Mouse (Mus musculus) thymus, adult 18-20 months (tissue): Measurements from ENCODE around the gene Mical1.

Experiments used
- DNase-seq, 2 experiments: peaks; one replicate each; pipeline ENCODE4 v3.0.0; 2022; ENCODE audit warnings: mixed read lengths in 2 of 2

Gene Mical1

DNA sequence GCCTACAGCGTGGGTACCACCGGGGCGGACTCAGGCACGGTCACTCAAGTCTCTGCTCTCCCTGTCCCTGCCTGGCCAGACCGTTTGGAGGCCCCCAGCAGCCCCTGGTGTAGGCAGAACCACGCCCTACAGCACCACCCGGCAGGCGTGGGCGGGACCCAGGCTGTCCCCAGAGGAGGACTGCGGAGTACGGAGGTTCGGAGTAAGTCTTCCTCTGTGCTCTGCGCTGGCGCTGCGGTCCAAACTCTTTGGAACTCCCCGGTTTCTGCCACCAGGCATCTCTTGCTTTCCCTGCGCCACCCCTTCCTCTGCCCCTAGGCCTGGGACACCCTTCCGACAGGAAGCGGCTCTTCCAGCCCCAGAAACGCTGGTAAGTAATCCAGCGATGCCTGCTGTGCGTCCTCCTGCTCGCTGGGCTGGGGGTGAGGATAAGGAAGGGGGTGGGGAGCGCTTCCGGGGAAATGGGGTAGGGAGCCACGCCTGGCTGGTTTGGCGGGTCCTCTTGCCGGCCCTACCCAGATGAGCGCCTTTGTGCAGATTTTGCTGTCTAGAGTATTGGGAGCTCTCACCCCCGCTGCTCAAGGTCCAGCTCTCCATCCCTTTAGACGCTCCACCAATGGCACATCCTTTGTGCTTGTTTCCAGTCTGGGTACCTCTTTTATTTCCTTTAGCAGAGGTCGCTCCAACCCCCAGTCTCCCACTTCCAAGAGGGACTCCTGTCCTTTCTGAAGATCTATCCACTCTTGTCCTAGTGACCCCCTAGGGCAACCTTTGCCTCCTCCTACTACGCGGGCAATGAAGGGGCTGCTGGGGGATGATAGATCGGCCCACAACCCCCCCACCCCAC, at the start of gene Mical1:
TSS of gene Mical1 (plus strand) at position 144 of the 847 bp plus-strand sequence.
- peak; percentile 60 to 65 for DNase-seq

DNA sequence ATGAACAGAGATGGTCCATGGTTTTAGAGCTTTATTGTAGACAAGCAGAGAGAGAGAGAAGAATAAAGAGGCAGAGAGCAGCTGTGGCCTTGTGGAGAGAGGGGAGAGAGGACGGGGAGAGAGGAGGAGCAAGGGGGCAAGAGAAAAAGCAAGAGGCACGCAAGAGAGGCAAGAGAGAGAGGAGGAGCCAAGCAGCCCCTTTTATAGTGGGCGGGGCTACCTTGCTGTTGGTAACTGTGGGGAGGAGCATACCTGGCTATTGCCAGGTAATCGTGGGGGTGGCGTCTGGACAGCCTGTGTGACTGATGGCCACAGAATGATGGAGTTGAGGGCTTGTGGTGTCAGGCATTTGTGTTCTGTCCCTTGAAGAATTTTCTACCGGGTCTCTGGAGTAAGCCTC, 49.7 kb upstream of the Mical1 start:
- DNase-seq = no peak

DNA sequence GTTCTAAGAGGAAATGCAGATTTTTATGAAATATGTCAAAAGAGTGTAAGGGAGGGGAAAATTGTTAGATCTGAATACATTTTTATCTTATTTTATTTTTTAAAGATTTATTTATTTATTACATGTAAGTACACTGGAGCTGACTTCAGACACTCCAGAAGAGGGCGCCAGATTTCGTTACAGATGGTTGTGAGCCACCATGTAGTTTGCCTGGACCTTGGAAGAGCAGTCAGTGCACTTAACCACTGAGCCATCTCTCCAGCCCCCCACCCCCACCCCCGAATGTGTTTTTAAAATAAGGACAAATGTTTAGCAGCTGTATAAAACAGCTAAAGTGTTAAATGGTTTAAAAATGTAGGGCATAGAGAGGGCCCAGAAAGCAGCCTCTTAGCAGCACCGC, 41.5 kb upstream of the Mical1 start:
- peak; percentile 26 to 32 for DNase-seq

DNA sequence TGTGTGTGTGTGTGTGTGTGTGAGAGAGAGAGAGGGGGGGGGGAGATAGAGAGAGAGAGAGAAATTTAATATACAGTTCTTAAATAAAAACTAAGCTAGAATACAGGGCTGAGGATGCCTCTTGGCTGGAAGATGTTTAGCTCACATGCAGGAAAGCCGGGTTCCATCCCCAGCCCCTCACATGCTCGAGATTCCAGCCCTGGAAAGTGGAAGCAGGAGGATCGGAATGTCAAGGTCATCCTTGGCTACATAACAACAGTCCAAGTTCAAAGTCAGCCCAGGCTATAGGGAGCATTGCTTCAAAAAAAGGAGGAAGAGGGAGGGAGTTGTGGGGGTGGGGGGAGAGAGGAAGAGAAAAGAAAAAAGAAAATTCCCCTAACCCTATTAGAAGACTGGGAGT, 41.0 kb upstream of the Mical1 start:
- DNase-seq = no peak

DNA sequence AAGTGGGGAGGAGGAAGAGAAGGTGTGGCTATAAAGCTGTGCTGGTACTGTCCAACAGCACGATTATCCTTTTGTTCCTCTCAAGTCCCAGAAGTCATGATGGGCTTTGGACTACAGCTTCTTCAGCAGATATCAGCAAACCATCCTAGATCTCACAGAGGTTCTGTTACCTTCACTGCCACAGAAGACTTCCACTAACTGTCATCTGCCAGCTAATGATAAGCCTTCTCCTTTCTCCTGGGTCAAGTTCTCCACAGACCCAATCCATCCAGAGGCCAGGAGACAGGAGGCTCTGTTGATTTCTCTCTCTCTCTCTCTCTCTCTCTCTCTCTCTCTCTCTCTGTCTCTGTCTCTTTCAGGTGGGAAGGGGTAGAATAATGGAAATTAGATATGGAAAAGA, 27.9 kb upstream of the Mical1 start:
- DNase-seq = no peak

DNA sequence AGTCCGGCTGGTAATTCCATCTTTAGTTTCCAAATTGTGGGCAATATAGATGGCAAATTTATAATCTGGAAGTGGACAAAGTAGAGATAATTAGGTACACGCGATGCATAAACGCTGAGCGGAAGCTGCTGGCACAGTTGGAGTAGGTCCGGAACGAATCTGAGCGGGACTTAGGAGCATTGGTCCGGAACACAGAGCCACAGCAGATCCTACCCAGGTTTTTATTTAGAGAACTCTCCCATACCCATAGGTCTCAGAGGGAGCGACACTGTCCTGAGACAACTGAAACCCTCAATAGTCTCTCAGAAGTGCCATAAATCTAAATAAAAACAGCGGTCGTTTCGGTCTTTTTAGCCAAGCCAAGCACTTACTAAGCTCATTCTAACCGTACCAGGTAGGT, 26.4 kb upstream of the Mical1 start:
- peak in 1 of 2 experiments; percentile 14 for DNase-seq

DNA sequence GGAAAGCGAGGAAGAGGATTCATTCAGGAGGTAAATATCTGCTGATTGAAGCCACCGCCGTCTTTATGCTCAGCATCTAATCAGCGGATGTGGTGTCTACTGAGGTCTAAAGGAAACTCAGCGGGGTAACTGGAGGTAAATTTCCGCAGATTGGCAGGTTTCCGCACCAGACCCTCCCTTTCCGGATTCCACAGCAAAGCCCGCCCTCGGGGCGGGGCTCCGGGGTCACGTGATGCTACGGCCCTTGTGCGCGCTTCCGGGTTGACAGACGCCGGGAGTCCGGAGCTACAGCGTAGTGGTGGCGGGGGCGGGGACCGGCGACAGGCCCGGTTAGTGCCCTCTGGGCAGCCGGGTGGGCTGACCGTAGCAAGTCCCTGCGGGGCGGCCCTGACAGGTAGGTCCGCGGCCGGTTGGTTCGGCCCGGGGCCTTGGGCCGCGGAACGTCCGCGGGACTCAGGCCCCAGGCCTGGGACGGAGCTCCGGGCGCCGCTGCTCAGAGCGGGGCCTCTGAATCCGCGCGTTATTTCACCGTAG, 25.9 kb upstream of the Mical1 start, which contains the start of gene Zbtb24:
TSS of gene Zbtb24 (plus strand) at position 247 of the 534 bp plus-strand sequence.
- peak; percentile 89 to 94 for DNase-seq

DNA sequence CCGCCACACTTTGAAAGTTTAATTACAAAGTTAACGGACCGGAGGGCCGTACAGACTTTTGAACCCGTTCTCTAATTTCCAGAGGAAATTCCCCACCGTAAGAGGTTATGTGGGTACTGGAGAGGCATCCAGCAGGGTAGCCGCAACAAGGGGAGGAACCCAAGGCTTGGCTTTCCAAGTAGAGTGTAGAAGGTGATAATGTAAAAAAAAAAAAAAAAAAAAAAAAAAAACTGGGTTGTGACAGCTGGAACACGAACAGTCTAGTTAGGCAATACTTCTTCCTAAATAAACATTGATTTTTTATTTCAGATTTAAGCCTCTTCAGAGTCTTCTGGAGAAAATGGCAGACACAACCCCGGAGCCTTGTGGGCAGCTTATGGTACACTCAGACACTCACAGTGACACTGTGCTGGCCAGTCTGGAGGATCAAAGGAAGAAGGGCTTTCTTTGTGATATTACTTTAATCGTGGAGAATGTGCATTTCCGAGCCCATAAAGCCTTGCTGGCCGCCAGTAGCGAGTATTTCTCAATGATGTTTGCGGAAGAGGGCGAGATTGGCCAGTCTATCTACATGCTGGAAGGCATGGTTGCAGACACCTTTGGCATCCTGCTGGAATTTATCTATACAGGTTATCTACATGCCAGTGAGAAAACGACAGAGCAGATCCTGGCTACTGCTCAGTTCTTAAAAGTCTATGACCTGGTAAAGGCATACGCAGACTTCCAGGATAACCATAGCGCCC, 25.2 kb upstream of the Mical1 start:
- DNase-seq = no peak

DNA sequence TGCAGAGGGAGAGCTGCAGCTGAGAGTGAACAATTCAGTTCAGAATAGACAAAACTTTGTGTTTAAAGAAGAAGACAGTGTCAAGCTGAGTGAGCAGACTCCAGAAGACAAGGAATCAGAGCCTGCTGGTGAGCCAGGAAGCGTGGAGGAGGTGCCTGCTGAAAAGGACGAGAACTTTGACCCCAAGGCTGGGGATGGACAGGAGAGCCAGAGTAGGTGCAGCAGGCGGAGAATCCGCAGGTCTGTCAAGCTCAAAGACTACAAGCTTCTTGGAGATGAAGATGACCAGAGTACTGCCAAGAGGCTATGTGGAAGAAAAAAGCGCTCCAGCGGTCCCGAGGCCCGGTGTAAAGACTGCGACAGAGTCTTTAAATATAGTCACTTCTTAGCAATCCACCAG, 24.5 kb upstream of the Mical1 start:
- DNase-seq = no peak

DNA sequence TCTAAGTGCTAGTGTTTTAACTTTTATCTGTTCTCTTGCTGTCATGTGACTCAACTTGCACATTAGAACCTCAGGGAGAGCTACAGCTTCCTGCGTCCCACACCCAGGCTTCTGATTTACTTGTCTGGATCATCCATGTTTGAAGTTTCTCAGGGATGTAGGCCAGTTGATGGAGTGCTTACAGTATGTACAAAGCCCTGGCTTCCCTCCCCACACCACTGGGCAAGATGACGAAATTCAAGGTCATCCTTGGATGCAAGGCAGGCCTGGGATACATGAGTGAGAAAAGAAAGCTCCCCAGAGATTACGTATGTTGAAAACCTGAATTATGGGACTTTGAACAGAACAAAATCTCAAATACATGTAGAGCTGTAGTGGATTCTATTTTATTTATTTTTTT, 23.3 kb upstream of the Mical1 start:
- no peak for DNase-seq

DNA sequence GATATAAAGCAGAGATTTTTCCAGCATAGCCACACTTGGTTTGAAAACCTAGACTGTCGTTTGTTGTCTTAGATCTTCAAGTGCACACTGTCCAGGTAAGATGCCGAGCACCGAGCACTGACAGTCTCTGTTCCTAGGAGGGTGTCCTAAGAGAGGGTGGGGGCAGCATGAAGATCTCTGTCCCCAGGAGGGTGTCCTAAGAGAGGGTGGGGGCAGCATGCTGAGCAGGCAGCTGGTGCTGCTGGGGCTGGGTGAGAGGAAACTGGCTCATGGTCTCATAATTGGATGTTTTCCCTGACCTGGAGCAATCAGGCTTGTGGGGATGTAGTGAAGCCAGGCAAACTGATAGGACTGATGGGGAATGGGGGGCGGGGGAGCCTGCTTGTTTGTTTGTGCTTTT, 16.1 kb upstream of the Mical1 start:
- DNase-seq = no peak

DNA sequence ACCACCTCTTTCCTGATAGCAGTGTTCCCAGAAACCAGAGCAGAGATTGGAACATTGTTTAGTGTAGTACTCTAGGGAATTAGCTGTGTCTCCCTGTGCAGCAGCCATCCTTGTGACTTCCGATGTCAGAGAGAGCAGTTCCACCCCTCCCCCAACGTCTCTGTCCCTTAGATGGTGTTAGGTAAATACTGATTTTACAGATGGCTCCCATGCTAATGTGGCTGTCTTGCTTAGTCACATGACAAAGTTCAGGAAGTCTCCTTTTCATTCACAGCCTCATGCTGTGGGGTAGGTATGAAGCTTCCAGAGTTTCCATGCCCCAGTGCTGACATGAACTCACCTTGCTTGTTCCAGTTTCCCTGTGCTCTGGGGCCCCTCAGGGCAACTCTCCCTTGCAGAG, 15.6 kb upstream of the Mical1 start:
- no peak for DNase-seq

DNA sequence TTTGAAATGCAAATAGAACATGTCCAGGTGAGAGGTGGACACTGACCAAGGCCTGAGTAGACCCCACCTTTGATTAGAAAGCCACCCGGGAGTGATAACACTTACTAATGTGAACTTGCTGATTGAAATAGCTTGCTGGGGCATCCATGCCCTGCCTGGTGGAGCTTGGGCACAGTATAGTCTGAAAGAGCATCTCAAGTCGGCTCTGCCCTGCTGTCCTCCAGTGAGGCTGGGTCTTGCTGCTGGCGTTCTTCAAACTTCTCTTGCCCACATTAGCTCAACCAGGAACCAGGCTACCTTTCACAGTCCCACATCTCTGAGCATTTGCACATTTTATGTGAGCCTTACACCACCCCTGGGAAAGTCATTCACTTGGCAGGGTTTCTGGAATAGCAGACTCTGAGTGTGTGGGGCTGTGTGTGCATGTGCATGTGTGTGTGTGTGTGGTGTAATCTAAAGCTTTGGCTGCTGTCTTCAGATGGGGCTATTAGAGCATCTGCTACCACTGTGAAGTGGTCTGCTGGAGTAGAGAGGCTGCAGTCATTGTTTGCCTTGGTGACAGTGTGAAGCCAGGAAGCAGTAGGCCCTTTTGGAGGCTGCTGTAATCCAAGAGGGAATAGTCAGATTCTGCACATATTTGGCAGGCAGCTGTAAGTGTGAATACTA, 14.9 kb upstream of the Mical1 start:
- no peak for DNase-seq

DNA sequence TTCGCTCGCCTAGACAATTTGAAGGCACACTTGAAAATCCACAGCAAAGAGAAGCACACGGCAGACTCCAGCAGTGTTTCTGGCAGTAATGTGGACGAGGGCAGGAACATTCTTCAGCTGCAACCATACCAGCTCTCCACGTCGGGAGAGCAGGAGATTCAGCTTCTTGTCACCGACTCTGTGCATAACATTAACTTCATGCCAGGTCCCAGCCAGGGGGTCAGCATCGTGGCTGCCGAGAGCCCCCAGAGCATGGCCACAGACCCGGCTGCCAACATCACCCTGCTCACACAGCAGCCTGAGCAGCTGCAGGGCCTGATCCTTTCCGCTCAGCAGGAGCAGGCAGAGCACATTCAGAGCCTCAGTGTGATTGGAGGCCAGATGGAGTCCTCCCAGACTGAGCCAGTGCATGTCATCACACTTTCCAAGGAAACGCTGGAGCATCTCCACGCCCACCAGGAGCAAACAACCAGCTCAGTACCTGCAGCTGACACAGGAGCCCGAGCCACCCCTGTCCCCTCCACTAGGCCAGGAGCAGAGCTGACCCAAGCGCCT, 11.6 kb upstream of the Mical1 start:
- no peak for DNase-seq

DNA sequence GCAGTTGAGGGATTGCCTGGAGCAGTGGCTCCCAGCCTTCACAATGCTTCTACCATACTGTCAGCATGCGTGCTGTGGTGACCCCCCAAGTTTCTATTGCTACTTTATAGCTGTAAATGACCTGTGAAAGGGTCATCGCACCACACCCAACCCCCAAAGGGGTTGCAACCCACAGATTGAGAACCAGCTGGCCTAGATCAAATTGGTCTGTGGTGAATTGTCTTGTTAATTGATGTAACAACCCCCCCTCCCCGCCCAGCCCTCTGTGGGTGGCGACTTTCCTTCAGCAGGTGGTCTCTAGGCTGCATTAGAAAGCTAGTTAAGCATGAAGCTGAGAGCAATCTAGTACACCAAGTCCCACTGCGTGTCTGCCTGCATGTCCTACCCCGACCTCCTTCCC, 8.8 kb upstream of the Mical1 start:
- DNase-seq = no peak

DNA sequence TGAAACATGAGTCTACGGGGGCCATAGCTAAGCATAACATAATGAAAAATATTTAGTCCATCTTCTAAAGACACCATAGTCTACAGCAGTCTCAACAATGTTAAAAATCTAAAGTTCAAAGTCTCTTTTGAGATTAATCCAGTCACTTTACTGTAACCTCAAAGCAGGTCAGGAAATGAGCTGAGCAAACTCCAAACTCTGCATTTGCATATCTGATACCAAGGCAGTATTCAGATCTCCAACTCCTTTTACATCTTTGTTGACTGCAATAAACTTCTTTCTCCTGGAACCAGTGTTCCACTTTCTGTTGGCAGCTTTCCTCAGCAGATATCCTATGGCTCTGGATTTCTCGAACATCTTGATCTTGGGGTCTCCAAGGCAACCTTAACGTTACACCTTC, 5.4 kb upstream of the Mical1 start:
- no peak for DNase-seq

DNA sequence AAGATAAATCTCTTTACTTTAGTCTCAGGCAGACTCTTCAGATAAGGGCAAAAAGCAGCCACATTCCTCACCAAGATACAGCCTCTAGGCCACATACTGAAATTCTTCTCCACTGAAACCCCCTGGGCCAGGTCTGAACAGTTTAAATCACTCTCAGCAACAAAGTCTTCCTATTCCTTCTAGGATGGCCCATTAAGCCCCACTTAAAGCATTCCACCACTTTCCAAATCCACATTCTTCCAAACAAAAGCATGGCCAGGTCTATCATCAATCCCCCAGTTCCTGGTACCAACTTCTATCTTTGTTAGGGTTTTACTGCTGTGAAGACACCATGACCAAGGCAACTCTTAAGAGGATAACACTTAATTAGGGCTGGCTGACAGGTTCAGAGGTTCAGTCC, 3.6 kb upstream of the Mical1 start:
- DNase-seq = no peak

DNA sequence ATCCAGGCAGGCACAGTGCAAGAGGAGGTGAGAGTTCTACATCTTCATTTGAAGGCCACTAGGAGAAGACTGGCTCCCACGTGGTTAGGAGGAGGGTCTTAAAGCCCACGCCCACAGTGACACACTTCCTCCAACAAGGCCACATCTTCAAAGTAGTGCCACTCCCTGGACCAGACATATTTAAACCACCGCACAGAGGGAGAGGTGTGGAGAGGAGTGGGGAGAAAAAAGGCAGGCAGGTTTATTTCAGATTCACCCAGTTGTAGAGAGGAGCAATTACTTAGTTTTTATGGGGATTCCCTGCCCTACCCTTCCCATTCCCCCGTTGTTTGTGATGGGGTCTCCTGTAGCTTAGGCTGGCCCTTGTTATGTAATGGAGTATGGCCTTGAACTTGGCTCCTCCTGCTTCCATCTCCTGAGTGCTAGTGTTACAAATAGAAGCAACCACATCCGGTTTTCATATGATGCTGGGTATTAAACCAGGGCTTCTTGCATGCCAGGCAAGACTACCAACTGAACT, 3.1 kb upstream of the Mical1 start:
- DNase-seq = no peak

DNA sequence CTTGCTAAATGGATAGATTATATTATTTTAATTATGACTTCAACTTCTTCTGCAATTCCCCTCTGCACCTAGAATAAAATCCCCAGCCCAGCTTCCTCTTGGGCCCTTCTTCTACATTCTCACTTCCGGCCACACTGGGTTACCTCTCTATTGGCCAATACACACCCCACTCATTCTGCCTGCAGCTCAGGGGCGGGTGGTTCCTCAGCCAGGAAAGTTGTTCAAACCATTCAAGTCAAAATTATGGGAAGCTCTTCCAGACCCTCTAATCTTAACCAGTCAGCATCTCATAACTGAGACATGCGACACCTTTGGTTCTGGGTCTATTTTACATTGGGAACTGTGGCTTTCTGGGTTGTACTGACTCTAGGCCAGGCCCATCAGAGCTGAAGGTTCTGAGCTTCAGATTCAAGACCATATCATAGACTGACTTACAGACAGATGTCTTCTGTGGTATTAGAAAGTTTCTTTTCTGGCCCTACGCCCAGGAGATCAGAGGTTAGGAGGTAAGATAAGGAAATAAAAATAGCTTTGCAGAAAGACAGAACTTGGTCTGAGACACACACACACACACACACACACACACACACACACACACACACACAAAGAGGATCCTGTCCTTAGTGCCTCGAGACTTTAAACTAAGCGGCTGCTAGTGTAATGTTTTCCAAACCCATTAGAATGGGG, 2.2 kb upstream of the Mical1 start:
- DNase-seq = no peak

DNA sequence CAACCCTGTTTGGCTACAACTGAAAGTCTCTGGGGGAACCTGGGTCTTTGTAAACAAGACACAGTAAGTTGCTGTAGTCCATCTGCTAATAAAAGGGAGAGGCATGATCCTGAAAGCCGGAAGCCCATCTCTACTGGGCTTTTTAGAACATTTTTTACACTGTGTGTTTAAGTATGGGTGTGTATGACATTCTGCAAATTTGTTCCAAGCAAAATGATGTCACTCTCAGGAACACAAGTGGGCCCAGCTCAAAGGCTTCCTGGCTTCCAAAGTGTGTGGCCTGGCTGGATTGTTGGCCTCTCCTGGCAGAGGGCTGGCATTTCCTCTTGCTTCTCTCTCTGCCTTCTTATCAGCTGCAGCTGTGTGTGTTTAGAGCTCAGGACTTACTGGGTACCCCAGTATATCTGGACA, 1.1 kb upstream of the Mical1 start:
- no peak for DNase-seq

DNA sequence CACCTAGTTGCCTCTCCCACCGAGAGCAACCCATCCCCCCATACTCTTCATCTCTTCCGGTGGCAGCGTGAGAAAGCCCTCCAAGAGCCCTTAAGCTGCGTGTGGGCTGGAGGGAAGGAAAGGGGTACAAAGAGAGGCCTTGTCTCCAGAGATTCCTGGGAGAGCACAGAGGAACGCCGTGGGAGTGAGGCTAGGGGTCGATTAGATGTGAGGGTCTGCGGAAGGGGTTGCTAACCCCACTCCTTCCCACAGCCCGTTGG, 834 bp downstream of the Mical1 start:
- peak in 1 of 2 experiments; percentile 52 for DNase-seq
